Mouse (Mus musculus): ENCODE measurements around the gene Rpgr.

The Rpgr gene

GRCm38 (mm10) chrX:10073966-10074365 is 142.8 kb downstream of the Rpgr start:
- DNase-seq (ENCODE audit: low spot score in 2 of 2), result no peak

GRCm38 (mm10) chrX:10071529-10071928 is 145.2 kb downstream of the Rpgr start:
- DNase-seq (ENCODE audit: low spot score in 2 of 2), result no peak

GRCm38 (mm10) chrX:10070689-10071088 is 146.0 kb downstream of the Rpgr start:
- DNase-seq (ENCODE audit: low spot score in 2 of 2), result peak in 1 of 2 experiments; percentile 10

- DNase-seq (ENCODE audit: low spot score in 2 of 2), result no peak
These were observed 147.3 kb downstream of the Rpgr start for GRCm38 (mm10) chrX:10069405-10069804.

GRCm38 (mm10) chrX:10063781-10064180 is 152.9 kb downstream of the Rpgr start:
- DNase-seq (ENCODE audit: low spot score in 2 of 2), result no peak

GRCm38 (mm10) chrX:10063361-10063760 is 153.4 kb downstream of the Rpgr start:
- no peak for DNase-seq (ENCODE audit: low spot score in 2 of 2)

- no peak for DNase-seq (ENCODE audit: low spot score in 2 of 2)
These were observed 154.5 kb downstream of the Rpgr start for GRCm38 (mm10) chrX:10062201-10062600.

GRCm38 (mm10) chrX:10034666-10035065 is 182.1 kb downstream of the Rpgr start:
- DNase-seq (ENCODE audit: low spot score in 2 of 2), result no peak
